ENCODE assay signal across 8 mouse cellular contexts in the genomic region with DNA sequence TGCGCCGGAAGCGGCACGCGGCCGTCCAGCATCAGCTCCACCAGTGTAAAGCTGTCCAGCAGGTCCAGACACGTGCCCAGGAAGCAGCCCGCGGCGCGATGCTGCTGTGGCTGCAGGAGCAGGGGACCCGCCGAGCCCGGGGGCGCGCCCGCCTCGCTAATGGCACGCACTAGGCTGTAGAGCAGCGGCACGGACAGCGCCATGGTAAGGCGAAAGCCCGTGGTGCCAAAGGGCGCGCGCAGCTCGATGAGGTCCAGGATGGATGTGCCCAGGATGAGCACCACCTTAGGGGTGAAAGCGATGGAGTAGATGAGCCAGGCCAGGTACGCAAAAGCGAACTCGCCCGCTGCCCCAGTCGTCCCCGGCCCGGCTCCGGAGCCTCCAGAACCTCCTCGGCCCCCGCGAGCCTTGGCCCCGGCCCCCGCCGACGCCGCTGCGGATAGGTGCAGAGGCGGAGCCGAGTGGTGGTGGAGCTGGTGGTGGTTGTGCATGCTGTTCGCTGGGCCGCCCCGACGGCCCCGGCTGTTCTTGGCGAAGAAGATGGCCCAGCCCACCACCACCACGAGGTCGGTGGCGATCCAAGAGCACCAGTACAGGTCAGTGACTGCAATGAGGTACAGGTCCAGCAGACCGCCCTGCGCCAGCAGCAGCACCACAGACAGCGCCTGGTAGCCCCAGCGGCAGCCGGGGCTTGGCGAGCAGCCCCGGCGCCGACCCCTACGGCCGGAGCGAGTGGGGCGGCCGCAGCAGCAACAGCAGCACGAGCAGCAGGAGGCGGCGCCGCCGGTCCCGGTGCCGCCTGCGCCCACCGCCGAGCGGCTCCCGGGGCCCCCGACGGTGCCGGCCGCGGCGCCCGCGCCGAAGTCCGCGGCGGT. TPM values are rescaled to one million over a fixed set of nuclear protein-coding genes. Genes with fewer than 3 reads are reported as not detected.
DNase-seq lines count a peak whose midpoint lies in the region; ATAC-seq and TF ChIP-seq lines count a peak whose summit lies in the region.

No protein-coding gene starts in this region.

- no peaks in the 10 kb centered on the region for H3K36me3 ChIP-seq in heart, adult 2 months (ENCODE audit: control insufficient read depth, insufficient read depth, low read length)
- no peaks in the 10 kb centered on the region for H3K36me3 ChIP-seq in midbrain, embryonic 11.5 days (ENCODE audit: control insufficient read depth, insufficient read depth, low read length)

- DNase-seq in heart, adult 2 months, result no peak
- DNase-seq in heart, adult 8-10 months (ENCODE audit: low spot score), result no peak
- DNase-seq in B cell, adult 2 months, result peak; percentile 47 to 61
- DNase-seq in brain, embryonic 14.5 days (ENCODE audit: low read depth), result peak; percentile 47
- peak; percentile 52 for DNase-seq in forelimb bud, embryonic 11.5 days (ENCODE audit: low read depth, low spot score)
- peak; percentile 63 to 76 for DNase-seq in kidney, postnatal 4 days
- peak; percentile 92 for DNase-seq in midbrain, embryonic 11.5 days (ENCODE audit: low spot score, missing footprints)
- peak; percentile 28 for DNase-seq in testis, postnatal 14 days (ENCODE audit: low spot score)

- H3K4me1 ChIP-seq in heart, adult 2 months (ENCODE audit: control insufficient read depth, insufficient read depth, low read length), result no peaks in the 10 kb centered on the region; the same call in 1 of the 2 replicates
- H3K4me1 ChIP-seq in midbrain, embryonic 11.5 days (ENCODE audit: control insufficient read depth, insufficient read depth, low read length), result peaks cover 14% of the 10 kb centered on the region

- 2% methylated on average over 91 of the region's 95 CpGs for WGBS in heart, adult 2 months
- under 1% methylated on average over 90 of the region's 95 CpGs for WGBS in midbrain, embryonic 11.5 days

- intact Hi-C loops in heart, adult 2 months (cut with DNase I), result no loop called here

- no peak for TF ChIP-seq POLR2A in heart, adult 2 months (IDR thresholded peaks at IDR 0.05; ENCODE audit: insufficient read depth, low read depth, low read length)
- TF ChIP-seq POLR2A in brain, embryonic 14.5 days (IDR thresholded peaks at IDR 0.05; ENCODE audit: borderline replicate concordance, extremely low read depth, insufficient read depth, insufficient read length, poor library complexity, severe bottlenecking), result no peak

- no peak for TF ChIP-seq EP300 in heart, adult 2 months (IDR thresholded peaks at IDR 0.05; ENCODE audit: insufficient read depth, low read depth, low read length)

- no peak overlapping the region for H3K27ac ChIP-seq in heart, adult 2 months
- peak overlapping the region; percentile 80; the same call in 1 of the 2 replicates for H3K27ac ChIP-seq in midbrain, embryonic 11.5 days (ENCODE audit: low read depth, low read length)

- no peaks in the 10 kb centered on the region for H3K9me3 ChIP-seq in midbrain, embryonic 11.5 days (ENCODE audit: control insufficient read depth, low read length)

- H3K9ac ChIP-seq in heart, adult 2 months (ENCODE audit: low read depth, low read length), result no peak overlapping the region
- H3K9ac ChIP-seq in midbrain, embryonic 11.5 days (ENCODE audit: low read length), result peak overlapping the region; percentile 78

- H3K4me2 ChIP-seq in midbrain, embryonic 11.5 days, result peak overlapping the region; percentile 80

- peak overlapping the region; percentile 41 for H3K4me3 ChIP-seq in heart, adult 2 months
- peak overlapping the region; percentile 66 for H3K4me3 ChIP-seq in midbrain, embryonic 11.5 days (ENCODE audit: low read depth, low read length)

- TF ChIP-seq CTCF in heart, adult 2 months (IDR thresholded peaks at IDR 0.05), result no peak
- TF ChIP-seq CTCF in brain, embryonic 14.5 days (IDR thresholded peaks at IDR 0.05; ENCODE audit: borderline replicate concordance, extremely low read depth, insufficient read depth, insufficient read length), result no peak

- H3K79me2 ChIP-seq in heart, adult 2 months (replicated peaks; ENCODE audit: control insufficient read depth, insufficient read depth, low read length), result no peaks in the 10 kb centered on the region

- ATAC-seq in midbrain, embryonic 11.5 days (ENCODE audit: low FRiP score), result peak; percentile 19

- peaks cover 20% of the 10 kb centered on the region for H3K27me3 ChIP-seq in heart, adult 2 months (ENCODE audit: control insufficient read depth, insufficient read depth, low read length)
- peaks cover 15% of the 10 kb centered on the region for H3K27me3 ChIP-seq in midbrain, embryonic 11.5 days (ENCODE audit: control insufficient read depth, insufficient read depth, low read length)

RNA-seq across cellular contexts. Expression of a gene that starts 0.9 kb away (rescaled TPM):
- not detected for total RNA-seq in heart, adult 2 months (2021)
- polyA plus RNA-seq in heart, adult 2 months (2012; rRNA removed), result not detected in 2 replicates
- not detected for total RNA-seq in heart, adult 8-10 months (2022)
- 13.5 and 15.6 TPM in 2 replicates for polyA plus RNA-seq in brain, embryonic 14.5 days (2012; rRNA removed)
- polyA plus RNA-seq in midbrain, embryonic 11.5 days (2014; fragmentation: Nextera tagmentation; extraction: Ambion mirVana), result 0.78 and 0.88 TPM in 2 replicates

RNA-seq across cellular contexts. Expression of a gene that starts 29.7 kb away (rescaled TPM):
- 1 to 10 TPM; 2.1 to 2.4 TPM for total RNA-seq in heart, adult 2 months (2021)
- polyA plus RNA-seq in heart, adult 2 months (2012; rRNA removed), result 5.4 and 5.9 TPM in 2 replicates
- 1 to 10 TPM; 2.4 to 5.1 (median 3.0) TPM for total RNA-seq in heart, adult 8-10 months (2022)
- polyA plus RNA-seq in brain, embryonic 14.5 days (2012; rRNA removed), result 4.6 and 5.2 TPM in 2 replicates
- 1.6 and 2.0 TPM in 2 replicates for polyA plus RNA-seq in midbrain, embryonic 11.5 days (2014; fragmentation: Nextera tagmentation; extraction: Ambion mirVana)

RNA-seq across cellular contexts. Expression of a gene that starts 38.4 kb away (rescaled TPM):
- 10 to 100 TPM; 17.1 to 18.4 TPM for total RNA-seq in heart, adult 2 months (2021)
- polyA plus RNA-seq in heart, adult 2 months (2012; rRNA removed), result 29.9 and 38.7 TPM in 2 replicates
- 10 to 100 TPM; 20.1 to 25.0 (median 22.9) TPM for total RNA-seq in heart, adult 8-10 months (2022)
- 22.1 and 26.4 TPM in 2 replicates for polyA plus RNA-seq in brain, embryonic 14.5 days (2012; rRNA removed)
- polyA plus RNA-seq in midbrain, embryonic 11.5 days (2014; fragmentation: Nextera tagmentation; extraction: Ambion mirVana), result 12.4 and 15.0 TPM in 2 replicates

Comparison
In these comparisons a context has a peak if more than half of its experiments do, and no peak if none do; other contexts are left out.
1. DNase-seq: peak in B cell, adult 2 months (2 of 2), brain, embryonic 14.5 days (single experiment), forelimb bud, embryonic 11.5 days (single experiment), kidney, postnatal 4 days (2 of 2), midbrain, embryonic 11.5 days (single experiment) and testis, postnatal 14 days (single experiment); none in heart, adult 2 months (0 of 2) and heart, adult 8-10 months (single experiment).